Mouse (Mus musculus) T-cell, adult 2 months (primary cell): ENCODE data around the gene Mpv17.

Experiments
- DNase-seq: peaks from one replicate; pipeline ENCODE4 v3.0.0; 2022; ENCODE audit warnings: low spot score

Mpv17 gene

GRCm38 (mm10) chr5:31154152-31154553, at the start of gene Mpv17:
Gene Mpv17 (minus strand): TSS chr5:31154251.
- peak; percentile 70 for DNase-seq

DNA sequence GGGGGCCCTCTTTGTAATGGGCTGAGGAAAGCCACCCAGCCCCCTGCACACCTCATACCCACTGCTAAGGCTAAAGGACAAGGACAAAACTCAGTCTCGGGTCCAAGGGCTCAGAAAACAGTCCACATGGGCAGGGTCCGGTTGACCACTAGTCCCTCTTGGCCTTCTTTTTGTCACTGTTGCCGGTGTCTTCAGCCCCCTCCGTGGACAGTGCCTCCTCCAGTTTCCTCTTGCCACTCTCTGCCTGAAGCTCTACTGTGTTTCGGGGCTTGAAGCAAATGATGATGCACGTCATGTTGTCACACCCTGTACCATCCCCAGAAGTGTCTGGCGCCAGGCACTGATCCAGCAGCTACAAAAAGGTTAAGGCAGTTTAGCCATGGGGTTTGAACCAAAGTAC, 48.9 kb upstream of the Mpv17 start:
- DNase-seq, result no peak

- peak; percentile 97 for DNase-seq
These were observed 47.9 kb upstream of the Mpv17 start, which contains the start of gene Zfp513 for GRCm38 (mm10) chr5:31201742-31202590. Gene Zfp513 (minus strand): TSS chr5:31202303.

- no peak for DNase-seq
These were observed 47.1 kb upstream of the Mpv17 start for GRCm38 (mm10) chr5:31201042-31201741.

DNA sequence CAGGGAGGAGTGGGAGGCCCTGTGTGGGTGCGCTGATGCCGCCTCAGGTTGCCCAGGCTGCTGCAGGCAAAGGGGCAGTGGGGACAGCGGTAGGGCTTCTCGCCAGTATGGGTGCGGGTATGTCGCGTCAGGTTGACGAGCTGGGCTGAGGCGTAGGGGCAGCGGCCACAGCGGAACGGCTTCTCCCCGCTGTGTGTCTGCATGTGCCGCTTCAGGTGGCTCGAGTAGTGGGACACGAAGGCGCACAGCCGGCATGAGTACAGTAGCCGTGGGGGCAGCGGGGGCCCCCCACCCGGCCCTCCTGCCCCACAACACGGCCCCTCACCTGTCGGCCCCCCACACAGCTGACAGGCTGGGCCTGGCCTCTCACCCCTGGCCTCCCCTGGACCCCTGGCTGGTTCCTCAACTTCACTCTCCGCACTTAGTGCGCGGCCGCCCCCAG, 46.3 kb upstream of the Mpv17 start:
- no peak for DNase-seq

DNA sequence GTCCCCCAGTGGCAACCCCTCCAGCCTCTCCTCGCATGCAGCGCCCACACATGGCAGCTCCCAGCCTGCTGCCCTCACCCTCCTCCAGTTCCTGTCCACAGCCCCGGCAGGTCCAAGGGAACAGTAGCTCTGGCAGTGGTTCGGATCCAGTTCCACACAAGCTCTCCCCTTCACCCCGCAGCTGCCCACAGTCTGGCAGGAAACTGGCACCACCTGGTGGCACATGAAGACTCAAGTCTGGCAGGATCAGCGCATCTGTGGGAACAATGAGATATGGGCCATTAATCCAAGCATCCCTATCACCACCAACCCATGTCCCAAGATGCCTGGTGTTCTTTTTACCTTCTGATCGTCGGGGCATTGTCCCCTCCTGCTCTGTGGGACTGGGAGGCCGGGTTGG, 45.8 kb upstream of the Mpv17 start:
- no peak for DNase-seq

GRCm38 (mm10) chr5:31199321-31199892, 45.4 kb upstream of the Mpv17 start:
- DNase-seq, result no peak

GRCm38 (mm10) chr5:31198616-31199320, 44.7 kb upstream of the Mpv17 start:
- DNase-seq, result no peak

DNA sequence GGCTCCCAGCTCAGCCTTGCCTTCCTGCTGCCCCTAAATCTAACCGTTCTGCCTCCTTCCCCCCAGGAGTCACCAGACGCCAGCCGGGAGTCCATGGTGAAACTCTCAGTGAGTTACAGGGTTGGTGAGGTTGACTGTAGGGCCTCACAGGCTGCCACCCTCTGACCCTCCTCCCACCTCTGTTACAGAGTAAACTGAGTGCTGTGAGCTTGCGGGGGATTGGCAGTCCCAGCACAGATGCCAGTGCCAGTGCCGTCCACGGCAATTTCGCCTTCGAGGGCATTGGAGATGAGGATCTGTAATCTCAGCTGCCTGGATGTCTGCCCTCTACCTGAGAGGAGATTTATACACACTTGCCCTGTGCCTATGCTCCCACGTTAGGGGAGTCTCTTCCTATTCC, 44.1 kb upstream of the Mpv17 start:
- no peak for DNase-seq

DNA sequence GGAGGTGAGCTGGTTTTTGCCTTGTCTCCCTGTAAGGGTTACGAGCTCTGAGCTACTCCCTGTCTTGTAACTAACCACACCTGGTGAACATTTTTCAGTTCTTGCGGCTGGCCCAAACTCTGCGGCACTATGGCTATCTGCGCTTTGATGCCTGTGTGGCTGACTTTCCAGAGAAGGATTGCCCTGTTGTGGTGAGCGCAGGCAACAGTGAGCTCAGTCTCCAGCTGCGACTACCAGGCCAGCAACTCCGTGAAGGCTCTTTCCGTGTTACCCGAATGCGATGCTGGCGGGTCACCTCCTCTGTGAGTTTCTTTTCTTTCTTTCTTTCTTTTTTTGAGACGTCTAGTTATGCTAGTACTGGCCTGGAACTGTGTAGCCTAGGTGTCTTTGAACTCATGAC, 43.0 kb upstream of the Mpv17 start:
- DNase-seq, result no peak

GRCm38 (mm10) chr5:31196207-31196606, 42.2 kb upstream of the Mpv17 start:
- DNase-seq, result no peak

GRCm38 (mm10) chr5:31195671-31196070, 41.6 kb upstream of the Mpv17 start:
- no peak for DNase-seq

DNA sequence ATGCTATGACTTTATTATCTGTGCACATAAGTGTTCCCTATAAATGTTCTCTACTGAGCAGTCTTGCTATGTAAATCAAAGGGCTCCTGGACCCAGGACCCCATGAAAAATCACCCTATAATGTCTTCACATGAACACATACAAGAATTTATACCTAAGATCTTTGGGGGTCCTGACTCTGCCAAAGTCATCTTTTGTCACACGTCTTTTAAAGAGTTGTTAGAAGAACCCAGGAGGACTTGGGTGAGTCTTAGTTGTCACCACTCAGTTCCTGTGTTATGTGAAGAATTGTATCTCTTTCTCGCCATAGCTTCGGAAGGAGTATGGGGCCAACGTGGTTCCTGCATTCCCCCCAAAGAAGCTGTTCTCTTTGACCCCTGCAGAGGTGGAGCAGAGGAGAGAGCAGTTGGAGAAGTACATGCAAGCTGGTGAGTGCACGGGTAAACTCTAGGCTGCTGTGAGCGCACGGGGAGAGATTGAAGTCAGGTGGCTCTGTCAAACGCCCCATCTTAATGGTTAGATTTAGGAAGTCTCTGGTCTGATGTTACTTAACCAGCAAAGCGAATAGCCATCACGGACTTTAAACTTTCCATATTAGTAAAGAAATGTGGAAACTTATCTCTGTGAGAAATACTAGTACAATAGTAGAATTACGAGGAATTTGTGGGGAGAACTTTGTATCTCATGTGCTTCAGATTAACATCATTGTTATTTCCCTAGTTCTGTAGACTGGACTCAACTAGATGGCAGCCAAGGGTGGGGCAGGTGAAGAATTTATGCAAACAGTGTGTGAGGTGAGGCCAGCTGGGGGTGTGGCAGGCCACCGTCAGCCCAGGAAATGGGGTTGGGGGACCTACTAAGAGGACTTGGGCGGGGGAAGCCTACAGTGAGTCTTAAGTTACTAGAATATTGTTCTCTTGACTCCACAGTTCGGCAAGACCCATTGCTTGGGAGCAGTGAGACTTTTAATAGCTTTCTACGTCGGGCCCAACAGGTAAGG, 40.7 kb upstream of the Mpv17 start:
- no peak for DNase-seq

- DNase-seq, result no peak
These were observed 39.7 kb upstream of the Mpv17 start for GRCm38 (mm10) chr5:31193631-31194281.

GRCm38 (mm10) chr5:31192939-31193630, 39.0 kb upstream of the Mpv17 start, which contains the start of the genes Snx17 and Eif2b4:
Gene Snx17 (plus strand): TSS chr5:31193227.
Gene Eif2b4 (minus strand): TSS chr5:31193430.
- peak; percentile 99 for DNase-seq

DNA sequence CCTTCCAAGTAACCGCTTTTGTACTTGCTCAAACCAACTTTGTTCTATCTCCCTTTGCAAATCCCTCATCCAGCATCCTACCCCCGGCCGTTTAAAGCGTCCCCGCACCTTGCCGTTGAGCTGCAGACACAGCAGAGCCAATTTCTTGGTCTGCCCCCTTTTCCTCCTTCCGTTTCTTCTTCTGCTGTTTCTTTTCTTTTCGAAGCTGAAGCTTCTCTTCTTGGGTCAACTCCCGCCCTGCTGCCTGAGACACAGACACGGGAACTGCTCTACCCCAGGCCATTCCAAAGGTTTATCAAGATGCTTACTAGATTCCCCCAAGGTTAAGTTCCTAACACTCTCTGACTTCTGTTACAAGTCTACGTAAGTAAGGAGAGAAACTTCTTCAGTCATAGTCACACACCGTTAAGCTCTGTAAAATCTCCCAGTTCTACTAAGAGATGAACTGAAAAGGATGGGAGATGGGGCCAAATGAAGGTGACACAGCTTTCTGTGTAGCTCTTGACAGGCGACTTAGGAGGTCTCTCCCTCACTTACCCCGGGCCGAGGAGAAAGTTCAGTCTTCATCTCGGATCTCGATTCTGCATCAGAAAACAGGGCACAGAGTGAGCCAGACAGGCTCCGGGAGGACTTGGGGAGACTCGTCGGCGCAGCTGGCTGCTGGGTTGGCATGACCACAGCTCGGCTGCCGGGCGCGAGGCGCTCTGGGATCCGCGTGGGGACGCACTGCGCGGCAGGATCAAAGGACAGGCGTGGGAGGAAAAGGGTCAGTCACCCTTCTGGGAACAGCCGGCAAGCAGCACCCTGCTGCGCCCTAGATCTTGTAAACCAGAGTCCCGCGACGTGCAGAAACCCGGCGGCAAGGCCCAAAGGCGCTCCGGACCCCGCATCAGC, 38.2 kb upstream of the Mpv17 start:
- no peak for DNase-seq

DNA sequence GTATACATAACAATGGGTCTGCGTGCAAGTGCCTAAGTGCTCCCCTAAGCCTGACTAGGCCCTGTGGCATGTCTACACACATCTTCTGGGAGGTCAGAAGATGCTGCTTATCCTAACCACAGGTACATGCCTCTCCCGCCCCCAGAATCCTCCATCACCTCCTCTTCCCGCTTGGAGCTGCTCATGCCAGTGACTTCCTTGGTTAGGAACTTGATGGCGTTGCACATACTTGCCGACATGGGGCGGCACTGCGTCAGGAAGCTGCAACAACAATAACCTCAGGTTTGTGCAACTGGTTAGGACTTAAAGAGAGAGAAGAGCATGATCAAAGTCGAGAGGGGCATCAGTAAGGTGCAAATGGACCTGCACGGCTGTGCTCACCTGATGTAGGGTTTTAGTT, 36.1 kb upstream of the Mpv17 start:
- DNase-seq, result no peak

GRCm38 (mm10) chr5:31188223-31188840, 34.3 kb upstream of the Mpv17 start:
- DNase-seq, result peak; percentile 35
